Mouse (Mus musculus) lung, adult 10 weeks (tissue): Measurements from ENCODE around the gene Ajuba. TPM values are rescaled to one million over a fixed set of nuclear protein-coding genes. Genes with fewer than 3 reads are reported as not detected.

Source experiments
- polyA plus RNA-seq: library from polyadenylated mRNA; stranded (reverse); fragments of 350-450 nt; fragmentation: Illumina TruSeq; extraction: RNeasy Lipid Tissue Mini Kit (QIAGEN cat#74804); gene quantifications from one replicate; pipeline ENCODE4 v1.2.3, GENCODE M21; 2014; ENCODE audit warnings: low read depth, low replicate concordance; ENCODE audit not compliant: insufficient read depth

The Ajuba gene
- 19.3 TPM for polyA plus RNA-seq

DNA sequence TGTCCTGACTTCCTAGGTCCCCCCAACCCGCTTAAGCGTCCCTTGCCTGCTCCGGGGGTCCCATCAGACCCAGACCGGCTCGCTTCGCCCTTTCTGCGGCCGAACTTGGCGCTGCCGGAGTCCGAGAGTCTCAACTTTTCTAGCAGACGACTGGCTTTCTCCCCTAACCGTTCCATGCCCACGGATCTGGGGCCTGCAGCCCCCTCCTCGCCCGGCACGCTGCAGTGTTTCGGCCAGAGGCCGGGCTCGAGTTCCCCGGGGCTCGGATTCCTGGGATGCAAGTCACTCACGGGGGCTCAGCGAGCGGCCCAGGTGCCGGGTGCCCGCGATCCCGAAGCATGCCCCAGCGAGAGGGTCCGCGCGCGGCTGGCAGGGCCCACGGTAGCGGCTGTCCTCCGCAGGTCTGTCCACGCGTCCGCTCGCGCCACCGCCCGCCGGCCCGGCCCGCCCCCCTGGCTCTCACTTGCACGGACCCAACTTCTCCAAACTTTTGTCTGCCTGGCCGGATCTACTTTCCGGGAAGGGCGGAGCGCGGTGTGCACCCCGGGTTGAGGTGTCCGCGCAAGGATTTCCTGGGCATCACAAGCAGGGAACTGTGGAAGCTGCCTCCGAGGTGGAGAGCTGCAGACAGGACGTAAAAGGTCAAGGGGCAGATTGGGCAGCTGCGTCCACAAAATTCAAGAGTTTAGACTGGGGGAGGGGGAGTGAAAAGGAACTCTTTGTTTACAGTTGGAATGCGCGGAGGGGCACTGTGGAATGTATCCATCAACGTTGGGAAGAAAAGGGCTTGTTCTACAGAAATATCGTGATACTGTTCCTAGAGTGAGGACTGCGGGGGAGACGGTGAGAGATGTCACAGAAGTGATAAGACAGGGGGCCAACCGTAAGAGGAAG lies at the start of gene Ajuba:
Ajuba (minus strand) TSS at position 470 of the 894 bp plus-strand sequence.

DNA sequence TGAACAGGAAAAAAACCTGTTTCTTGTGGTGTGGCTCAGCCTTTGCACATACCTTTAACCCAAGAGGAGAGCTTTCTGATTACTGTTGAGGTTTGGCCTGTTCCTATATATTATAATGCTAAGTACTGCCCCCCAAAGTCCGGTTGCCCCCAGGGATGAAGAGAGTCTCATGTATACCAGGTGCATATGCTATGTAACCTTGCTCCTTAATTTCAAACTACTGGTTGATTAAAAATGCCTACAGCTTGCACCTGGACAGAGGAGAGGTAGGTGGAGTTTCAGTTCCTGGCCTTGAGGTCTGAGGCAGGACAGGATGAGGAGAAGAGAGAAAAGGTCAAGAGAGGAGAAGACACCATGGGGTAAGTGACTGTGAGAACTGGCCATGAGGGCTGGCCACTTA lies 43.8 kb upstream of the Ajuba start, which contains the start of gene Psmb11:
Psmb11 (plus strand) TSS at position 301 of the 400 bp plus-strand sequence.

GRCm38 (mm10) chr14:54617897-54618365 lies 40.6 kb upstream of the Ajuba start, which contains the start of gene Psmb5:
Gene Psmb5, minus strand, starts transcription at chr14:54618022.

GRCm38 (mm10) chr14:54605752-54606321 lies 28.5 kb upstream of the Ajuba start, which contains the start of gene 4931414P19Rik:
Gene 4931414P19Rik, minus strand, starts transcription at chr14:54605993.

GRCm38 (mm10) chr14:54553975-54554769 lies 23.2 kb downstream of the Ajuba start, which contains the start of gene Haus4:
Gene Haus4, minus strand, starts transcription at chr14:54554616.

Other genes starting within 250 kb of the Ajuba start
- gene Oxa1l, start 216.7 kb downstream of the Ajuba start, polyA plus RNA-seq: 27.3 TPM
- 9.3 TPM for gene Slc7a7, start 159.8 kb downstream of the Ajuba start, polyA plus RNA-seq
- gene Mrpl52, start 150.6 kb downstream of the Ajuba start, polyA plus RNA-seq: 264 TPM
- 32.6 TPM for gene Mmp14, start 145.9 kb downstream of the Ajuba start, polyA plus RNA-seq
- gene Lrp10, start 113.4 kb downstream of the Ajuba start, polyA plus RNA-seq: 45.8 TPM
- 1.6 TPM for gene Rem2, start 101.5 kb downstream of the Ajuba start, polyA plus RNA-seq
- 15.0 TPM for gene Prmt5, start 60.0 kb downstream of the Ajuba start, polyA plus RNA-seq
- 7.2 TPM for gene Haus4, start 22.9 kb downstream of the Ajuba start, polyA plus RNA-seq
- gene 4931414P19Rik, start 28.4 kb upstream of the Ajuba start, polyA plus RNA-seq: 2.7 TPM
- gene Psmb5, start 40.5 kb upstream of the Ajuba start, polyA plus RNA-seq: 185 TPM
- not detected for gene Psmb11, start 43.9 kb upstream of the Ajuba start, polyA plus RNA-seq
- not detected for gene Gm17606, start 63.4 kb upstream of the Ajuba start, polyA plus RNA-seq
- 0.46 TPM for gene Cdh24, start 63.8 kb upstream of the Ajuba start, polyA plus RNA-seq
- 34.3 TPM for gene 1700123O20Rik, start 108.7 kb upstream of the Ajuba start, polyA plus RNA-seq
- gene Acin1, start 109.4 kb upstream of the Ajuba start, polyA plus RNA-seq: 54.6 TPM
- gene Gm29776, start 121.3 kb upstream of the Ajuba start, polyA plus RNA-seq: 0.12 TPM
- 0.77 TPM for gene Cebpe, start 134.6 kb upstream of the Ajuba start, polyA plus RNA-seq
- 1.4 TPM for gene Slc7a8, start 204.4 kb upstream of the Ajuba start, polyA plus RNA-seq
- gene Rnf212b, start 236.6 kb upstream of the Ajuba start, polyA plus RNA-seq: not detected